Mouse (Mus musculus) neural tube, embryonic 14.5 days (tissue): Measurements from ENCODE around the gene Icosl. TPM values are rescaled to one million over a fixed set of nuclear protein-coding genes. Genes with fewer than 3 reads are reported as not detected.
"Not testable (repeated sequence)": the region's sequence is repeated elsewhere in the genome, so short reads cannot be mapped to it uniquely, and the experiment has no call there.

Source experiments
- ATAC-seq: fragments of 200-750 bp; cut with Nextera tagmentation; 2 replicates; pipeline ENCODE4 v1.8.0; 2017; ENCODE audit warnings: low read depth, mild to moderate bottlenecking, moderate TSS enrichment, moderate library complexity
- H3K27ac ChIP-seq: fragments of 300-500 bp; sonication (generic); 2 replicates; pipeline ENCODE4 v1.5.1; 2014; ENCODE audit warnings: low read depth, mild to moderate bottlenecking, control low read depth, low read length, moderate library complexity, mixed read lengths
- H3K27me3 ChIP-seq: fragments of 300-500 bp; sonication (generic); 2 replicates; pipeline ENCODE4 v1.6.1; 2014; ENCODE audit warnings: low read length; ENCODE audit not compliant: control insufficient read depth, insufficient read depth
- H3K36me3 ChIP-seq: fragments of 300-500 bp; sonication (generic); 2 replicates; pipeline ENCODE4 v1.6.1; 2014; ENCODE audit warnings: low read length, mixed read lengths; ENCODE audit not compliant: control insufficient read depth, insufficient read depth
- H3K4me1 ChIP-seq: fragments of 300-500 bp; sonication (generic); 2 replicates; pipeline ENCODE4 v1.6.1; 2014; ENCODE audit warnings: low read length; ENCODE audit not compliant: control insufficient read depth, insufficient read depth
- H3K4me2 ChIP-seq: fragments of 300-500 bp; sonication (generic); 2 replicates; pipeline ENCODE4 v1.6.1; 2014; ENCODE audit warnings: mild to moderate bottlenecking, low read depth, low read length, control low read depth
- H3K4me3 ChIP-seq: fragments of 300-500 bp; sonication (generic); 2 replicates; pipeline ENCODE4 v1.5.1; 2014; ENCODE audit warnings: low read depth, low read length, control low read depth, mixed read lengths
- H3K9ac ChIP-seq: fragments of 300-500 bp; sonication (generic); replicated peaks from 2 replicates; pipeline ENCODE4 v1.6.1; 2014; ENCODE audit warnings: low read depth, mild to moderate bottlenecking, control low read depth, low read length, mixed read lengths
- H3K9me3 ChIP-seq: fragments of 300-500 bp; sonication (generic); 2 replicates; pipeline ENCODE4 v1.6.1; 2016; ENCODE audit warnings: low read length; ENCODE audit not compliant: control insufficient read depth
- WGBS: fragments of 180-500 bp; shearing (Covaris S2); extraction: QIAGEN DNeasy Blood & Tissue Kit; methylation state at CpG from one replicate; pipeline ENCODE4 v1.1.7; 2014; 5-methylcytosine and 5-hydroxymethylcytosine counted together
- polyA plus RNA-seq: library from polyadenylated mRNA; unstranded; fragments of >200 nt; fragmentation: Nextera tagmentation; extraction: Ambion mirVana; gene quantifications from 2 replicates; pipeline ENCODE4 v1.2.1, GENCODE M21; 2014

Gene Icosl
- polyA plus RNA-seq, 1 experiment from 2014 or later = 0.56 TPM

GRCm38 (mm10) chr10:78095954-78096931, 27.1 kb downstream of the Icosl start:
- ATAC-seq = no peak

GRCm38 (mm10) chr10:78099860-78100259, 30.8 kb downstream of the Icosl start:
- not testable (repeated sequence) for H3K9ac ChIP-seq, H3K9me3 ChIP-seq, ATAC-seq, H3K36me3 ChIP-seq, H3K4me1 ChIP-seq, H3K27ac ChIP-seq, H3K4me3 ChIP-seq, H3K4me2 ChIP-seq, H3K27me3 ChIP-seq

More at GRCm38 (mm10) chr10:78095954-78096931, 27.1 kb downstream of the Icosl start:
- Histone ChIP-seq H3K9me3 (no peaks in the 10 kb centered on the region), H3K4me1 (no peaks in the 10 kb centered on the region), H3K27me3 (no peaks in the 10 kb centered on the region), H3K36me3 (no peaks in the 10 kb centered on the region), H3K4me3 (no peak overlapping the region), H3K9ac (no peak overlapping the region), H3K4me2 (no peak overlapping the region), H3K27ac (no peak overlapping the region)
- WGBS = 89% methylated on average over 5 of the region's 5 CpGs

DNA sequence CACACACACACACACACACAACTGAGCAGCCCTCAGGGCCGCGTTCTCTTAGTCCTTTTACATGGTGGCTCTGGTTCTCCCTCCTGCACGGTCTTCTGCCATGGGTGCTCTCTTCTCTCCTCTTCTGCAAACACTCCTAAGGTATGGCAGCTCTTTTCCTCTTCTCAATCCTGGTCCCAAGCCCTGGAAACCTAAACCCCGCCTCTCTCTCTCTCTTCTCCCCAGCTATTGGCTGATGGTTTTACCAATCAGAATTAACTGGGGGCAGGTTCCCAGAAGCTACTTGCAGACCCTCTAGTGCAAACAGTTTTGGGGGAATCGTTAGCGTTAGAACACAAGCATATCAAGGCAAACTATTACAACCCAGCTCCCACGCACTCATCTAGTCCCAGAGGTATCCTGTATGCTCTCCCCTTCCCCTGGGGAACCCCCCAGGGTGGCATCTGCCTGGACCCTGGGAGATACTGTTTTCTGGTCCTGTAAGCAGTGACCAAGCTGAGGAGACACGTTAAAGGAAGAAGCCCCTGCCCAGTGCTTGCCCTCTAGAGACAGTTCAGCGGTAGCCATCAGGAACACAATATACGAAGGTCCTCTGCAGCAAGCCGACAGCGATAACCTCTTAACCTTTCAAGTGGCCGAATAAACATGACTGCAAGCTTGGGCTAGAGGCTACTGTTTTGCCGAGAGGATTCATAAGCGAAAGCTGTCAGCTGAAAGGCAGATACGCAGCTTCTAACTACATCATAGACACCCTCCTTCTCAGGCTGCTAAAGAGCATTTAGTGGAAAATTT, 32.1 kb downstream of the Icosl start:
- no peaks in the 10 kb centered on the region for H3K27me3 ChIP-seq
- H3K4me2 ChIP-seq = peak overlapping the region; percentile 40
- H3K4me3 ChIP-seq = peak overlapping the region; percentile 8; the same call in 1 of the 2 replicates
- H3K27ac ChIP-seq = no peak overlapping the region
- H3K9ac ChIP-seq = 0 out of 2 replicates have a peak overlapping the region, but pooled peaks have one; percentile 7
- H3K4me1 ChIP-seq = no peaks in the 10 kb centered on the region
- H3K9me3 ChIP-seq = no peaks in the 10 kb centered on the region
- peak; percentile 82 for ATAC-seq
- no peaks in the 10 kb centered on the region for H3K36me3 ChIP-seq
- WGBS = 40% methylated on average over 16 of the region's 16 CpGs

GRCm38 (mm10) chr10:78104555-78105490, 35.7 kb downstream of the Icosl start:
- no peaks in the 10 kb centered on the region for H3K9me3 ChIP-seq
- 74% methylated on average over 11 of the region's 11 CpGs for WGBS
- no peaks in the 10 kb centered on the region for H3K27me3 ChIP-seq
- H3K36me3 ChIP-seq = no peaks in the 10 kb centered on the region
- H3K4me1 ChIP-seq = no peaks in the 10 kb centered on the region
- no peak overlapping the region for H3K4me2 ChIP-seq
- no peak overlapping the region for H3K9ac ChIP-seq
- H3K4me3 ChIP-seq = no peak overlapping the region
- no peak overlapping the region for H3K27ac ChIP-seq
- ATAC-seq = no peak

GRCm38 (mm10) chr10:78105548-78105947, 36.4 kb downstream of the Icosl start:
- no peak overlapping the region for H3K4me2 ChIP-seq
- no peak for ATAC-seq
- no peaks in the 10 kb centered on the region for H3K4me1 ChIP-seq
- H3K27me3 ChIP-seq = no peaks in the 10 kb centered on the region
- H3K9ac ChIP-seq = no peak overlapping the region
- WGBS = 86% methylated on average over 12 of the region's 12 CpGs
- no peaks in the 10 kb centered on the region for H3K9me3 ChIP-seq
- H3K36me3 ChIP-seq = no peaks in the 10 kb centered on the region
- H3K4me3 ChIP-seq = no peak overlapping the region
- no peak overlapping the region for H3K27ac ChIP-seq

GRCm38 (mm10) chr10:78114521-78115092, 45.5 kb downstream of the Icosl start:
- ATAC-seq = no peak
- no peak overlapping the region for H3K9ac ChIP-seq
- no peaks in the 10 kb centered on the region for H3K27me3 ChIP-seq
- no peaks in the 10 kb centered on the region for H3K36me3 ChIP-seq
- H3K4me2 ChIP-seq = no peak overlapping the region
- H3K4me1 ChIP-seq = no peaks in the 10 kb centered on the region
- WGBS = 66% methylated on average over 4 of the region's 4 CpGs
- no peaks in the 10 kb centered on the region for H3K9me3 ChIP-seq
- H3K27ac ChIP-seq = no peak overlapping the region
- no peak overlapping the region for H3K4me3 ChIP-seq

DNA sequence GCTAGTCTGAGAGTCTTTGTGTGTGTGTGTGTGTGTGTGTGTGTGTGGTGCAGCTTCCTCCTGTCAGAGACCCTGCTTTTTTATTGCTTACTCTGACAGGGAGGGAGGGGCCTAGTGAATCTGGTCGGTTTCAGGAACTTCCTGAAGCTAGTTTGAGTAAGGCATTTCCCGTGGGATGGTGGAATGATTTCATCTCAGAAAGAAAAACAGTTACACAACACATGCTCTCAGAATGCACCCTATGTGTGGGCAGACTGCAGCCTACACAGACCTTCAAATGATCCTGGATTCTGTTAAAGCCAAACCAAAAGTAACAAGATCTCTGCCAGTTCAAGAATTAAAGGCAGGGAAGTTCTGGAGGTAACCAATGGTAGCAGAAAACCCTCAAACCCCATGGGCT, 46.1 kb downstream of the Icosl start:
- H3K4me1 ChIP-seq = no peaks in the 10 kb centered on the region
- H3K4me2 ChIP-seq = no peak overlapping the region
- H3K27ac ChIP-seq = no peak overlapping the region
- no peaks in the 10 kb centered on the region for H3K27me3 ChIP-seq
- ATAC-seq = no peak
- H3K36me3 ChIP-seq = no peaks in the 10 kb centered on the region
- H3K9me3 ChIP-seq = no peaks in the 10 kb centered on the region
- H3K4me3 ChIP-seq = no peak overlapping the region
- no peak overlapping the region for H3K9ac ChIP-seq
- WGBS = 91% methylated on average over 2 of the region's 2 CpGs

DNA sequence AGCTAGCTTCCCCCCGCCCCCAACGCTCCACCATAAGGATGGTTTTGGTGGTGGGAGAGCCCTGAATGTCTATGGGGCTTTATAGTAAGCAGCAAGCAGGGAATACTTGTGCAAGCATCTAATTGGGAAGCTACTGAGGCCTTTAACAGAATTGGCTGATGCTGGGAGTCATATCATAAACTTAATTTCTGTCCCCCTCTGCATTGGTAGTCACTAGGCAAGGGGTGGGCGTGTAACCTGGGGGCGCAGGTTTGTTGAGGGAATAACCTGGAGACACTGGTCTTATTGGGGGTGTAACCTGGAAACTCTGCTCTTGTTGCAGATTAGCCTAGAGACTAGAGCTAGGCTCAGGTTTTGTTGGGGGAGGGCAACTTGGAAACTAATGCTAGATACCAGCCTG, 50.3 kb downstream of the Icosl start:
- Histone ChIP-seq H3K4me3 (no peak overlapping the region), H3K9ac (no peak overlapping the region), H3K9me3 (no peaks in the 10 kb centered on the region), H3K4me1 (no peaks in the 10 kb centered on the region), H3K4me2 (no peak overlapping the region), H3K27me3 (no peaks in the 10 kb centered on the region), H3K36me3 (no peaks in the 10 kb centered on the region), H3K27ac (no peak overlapping the region)
- no peak for ATAC-seq
- WGBS = 91% methylated on average over 4 of the region's 4 CpGs
